Mouse (Mus musculus) cerebellum, adult 2 months (tissue): ENCODE data around the gene Ano9. TPM values are rescaled to one million over a fixed set of nuclear protein-coding genes. Genes with fewer than 3 reads are reported as not detected.

Experiments used
- DNase-seq, 2 experiments: peaks; one replicate each; pipeline ENCODE4 v3.0.0; 2021
- H3K27ac ChIP-seq: fragments of 200-500 bp; 2 replicates; pipeline ENCODE4 v1.5.1; 2012; ENCODE audit warnings: low read length, control low read depth, inconsistent platforms; ENCODE audit not compliant: insufficient read depth
- H3K27me3 ChIP-seq: fragments of 200-500 bp; 2 replicates; pipeline ENCODE4 v1.6.1; 2012; ENCODE audit warnings: inconsistent platforms, mild to moderate bottlenecking, low read length, moderate library complexity; ENCODE audit not compliant: control insufficient read depth, insufficient read depth
- H3K4me1 ChIP-seq: fragments of 200-500 bp; 2 replicates; pipeline ENCODE4 v1.6.1; 2011; ENCODE audit warnings: low read length; ENCODE audit not compliant: control insufficient read depth, insufficient read depth
- H3K4me3 ChIP-seq: fragments of 200-500 bp; replicated peaks from 2 replicates; pipeline ENCODE3; 2011; ENCODE audit warnings: mild to moderate bottlenecking, low read depth, low read length, control low read depth; ENCODE audit not compliant: insufficient read depth
- CTCF ChIP-seq: fragments of 200-500 bp; IDR thresholded peaks from 2 replicates; pipeline ENCODE4 v1.5.1; 2011; ENCODE audit warnings: low read depth, mild to moderate bottlenecking, control low read depth, low read length, moderate library complexity, borderline replicate concordance; ENCODE audit not compliant: insufficient read depth
- POLR2A ChIP-seq: fragments of 200-500 bp; IDR thresholded peaks from 2 replicates; pipeline ENCODE4 v1.6.1; 2011; ENCODE audit warnings: low read length, control low read depth, borderline replicate concordance; ENCODE audit not compliant: insufficient read depth
- WGBS: fragments of 180-500 bp; shearing (Covaris S2); methylation state at CpG from one replicate; pipeline ENCODE4 v1.1.7; 2018; 5-methylcytosine and 5-hydroxymethylcytosine counted together
- polyA plus RNA-seq: library from polyadenylated mRNA; depleted of rRNA; stranded (reverse); fragments of >200 nt; gene quantifications from 2 replicates; pipeline ENCODE4 v1.2.3, GENCODE M21; 2012; rRNA removed

Gene Ano9
- polyA plus RNA-seq, result 0.08 TPM in 1 of 2 replicates, not detected in the other

- WGBS, result 11% methylated on average over 9 of the region's 9 CpGs
- DNase-seq, result no peak
- no peak for TF ChIP-seq CTCF
- TF ChIP-seq POLR2A, result no peak
- Histone ChIP-seq H3K27me3 (no peaks in the 10 kb centered on the region), H3K27ac (no peak within 1 kb of the TSS), H3K4me1 (no peaks in the 10 kb centered on the region), H3K4me3 (no peak within 1 kb of the TSS)
Observed at GRCm38 (mm10) chr7:141117636-141118035, at the start of gene Ano9. Gene Ano9 (minus strand): TSS chr7:141117806.

GRCm38 (mm10) chr7:141164850-141165249 lies 47.2 kb upstream of the Ano9 start:
- DNase-seq, result peak in 1 of 2 experiments; percentile 43
- Histone ChIP-seq H3K4me3 (no peak overlapping the region), H3K27me3 (no peaks in the 10 kb centered on the region), H3K4me1 (peaks cover 9% of the 10 kb centered on the region; the same call in 1 of the 2 replicates), H3K27ac (no peak overlapping the region)
- TF ChIP-seq POLR2A, result no peak
- TF ChIP-seq CTCF, result no peak
- 77% methylated on average over 6 of the region's 6 CpGs for WGBS

DNA sequence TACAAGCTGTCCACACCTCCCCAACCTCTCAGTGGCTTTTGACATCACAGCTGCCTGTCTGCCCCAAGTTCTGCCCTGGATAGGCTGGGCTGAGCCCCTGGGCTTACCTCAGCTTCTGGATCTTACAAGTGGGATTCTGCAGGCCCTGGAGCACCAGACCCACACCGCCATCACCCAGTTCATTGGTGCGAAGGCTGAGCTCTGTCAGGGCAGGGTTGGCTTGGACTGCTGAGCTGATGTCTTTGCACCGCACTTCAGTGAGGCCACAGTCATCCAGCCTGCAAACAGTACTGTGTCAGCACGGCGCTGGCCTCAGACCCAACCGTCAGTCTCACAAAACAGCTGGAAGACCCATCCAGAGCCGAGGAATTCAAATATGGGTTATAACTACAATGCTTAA lies 46.8 kb upstream of the Ano9 start:
- TF ChIP-seq POLR2A, result no peak
- TF ChIP-seq CTCF, result no peak
- Histone ChIP-seq H3K4me3 (no peak overlapping the region), H3K27me3 (no peaks in the 10 kb centered on the region), H3K27ac (no peak overlapping the region), H3K4me1 (peaks cover 9% of the 10 kb centered on the region; the same call in 1 of the 2 replicates)
- no peak for DNase-seq
- WGBS, result 93% methylated on average over 7 of the region's 7 CpGs

DNA sequence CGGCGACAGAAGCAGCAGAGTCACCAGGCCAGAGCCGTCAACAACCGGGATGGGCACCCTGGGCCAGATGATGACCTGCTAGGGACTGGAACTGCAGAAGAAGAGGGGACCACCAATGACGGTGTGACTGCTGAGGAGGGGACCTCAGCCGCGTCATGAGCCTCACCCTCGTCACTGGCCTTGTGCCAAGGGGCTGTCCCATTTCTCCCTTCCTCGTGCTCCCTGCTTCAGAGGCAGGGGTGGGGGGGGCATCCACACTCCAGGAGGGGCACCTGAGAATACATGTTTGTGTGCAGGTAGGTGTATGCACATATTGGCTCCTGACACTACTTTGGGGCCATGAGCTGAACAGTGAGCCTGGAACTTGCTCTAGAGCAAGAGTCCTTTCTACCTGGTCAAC lies 37.8 kb upstream of the Ano9 start:
- TF ChIP-seq POLR2A, result no peak
- TF ChIP-seq CTCF, result no peak
- Histone ChIP-seq H3K27me3 (no peaks in the 10 kb centered on the region), H3K4me1 (no peaks in the 10 kb centered on the region), H3K27ac (no peak overlapping the region), H3K4me3 (no peak overlapping the region)
- DNase-seq, result no peak
- WGBS, result 55% methylated on average over 9 of the region's 9 CpGs

- Histone ChIP-seq H3K4me3 (no peak overlapping the region), H3K4me1 (peaks cover 27% of the 10 kb centered on the region), H3K27ac (no peak overlapping the region), H3K27me3 (no peaks in the 10 kb centered on the region)
- TF ChIP-seq CTCF (no peak), POLR2A (no peak)
- no peak for DNase-seq
- WGBS, result 86% methylated on average over 4 of the region's 4 CpGs
Observed at GRCm38 (mm10) chr7:141148639-141149038, 31.0 kb upstream of the Ano9 start.

GRCm38 (mm10) chr7:141147044-141147443 lies 29.4 kb upstream of the Ano9 start:
- TF ChIP-seq POLR2A (no peak), CTCF (no peak)
- DNase-seq, result peak; percentile 60 to 66
- peaks cover 27% of the 10 kb centered on the region for H3K4me1 ChIP-seq
- H3K27ac ChIP-seq, result no peak overlapping the region
- H3K4me3 ChIP-seq, result no peak overlapping the region
- 55% methylated on average over 6 of the region's 6 CpGs for WGBS
- H3K27me3 ChIP-seq, result no peaks in the 10 kb centered on the region

DNA sequence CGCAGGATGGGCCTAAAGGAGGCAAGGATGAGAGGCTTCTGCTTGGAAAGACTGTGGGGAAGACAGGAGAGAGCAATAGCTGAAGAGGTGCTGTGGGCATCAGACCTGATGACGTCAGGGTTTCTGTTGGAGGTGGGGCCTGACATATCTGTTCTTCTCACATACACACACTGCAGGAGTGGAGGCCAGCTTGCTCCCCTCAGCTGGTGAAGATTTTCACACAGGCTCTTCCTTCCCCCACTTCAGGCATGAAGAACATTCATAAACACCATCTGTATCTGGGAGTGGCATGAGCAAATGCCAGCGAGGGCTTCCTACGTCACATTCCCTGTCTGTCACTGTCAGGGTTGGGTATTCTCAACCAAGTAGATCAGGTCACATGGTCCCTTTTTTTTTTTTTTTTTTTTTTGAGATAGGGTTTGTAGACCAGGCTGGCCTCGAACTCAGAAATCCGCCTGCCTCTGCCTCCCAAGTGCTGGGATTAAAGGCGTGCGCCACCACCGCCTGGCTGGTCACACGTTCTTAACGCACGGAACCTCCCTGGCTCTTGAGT lies 28.5 kb upstream of the Ano9 start:
- peak; percentile 41 to 46 for DNase-seq
- Histone ChIP-seq H3K4me3 (no peak overlapping the region), H3K4me1 (peaks cover 27% of the 10 kb centered on the region), H3K27me3 (no peaks in the 10 kb centered on the region), H3K27ac (peak overlapping the region; percentile 97)
- WGBS, result 84% methylated on average over 12 of the region's 12 CpGs
- no peak for TF ChIP-seq POLR2A
- TF ChIP-seq CTCF, result no peak

DNA sequence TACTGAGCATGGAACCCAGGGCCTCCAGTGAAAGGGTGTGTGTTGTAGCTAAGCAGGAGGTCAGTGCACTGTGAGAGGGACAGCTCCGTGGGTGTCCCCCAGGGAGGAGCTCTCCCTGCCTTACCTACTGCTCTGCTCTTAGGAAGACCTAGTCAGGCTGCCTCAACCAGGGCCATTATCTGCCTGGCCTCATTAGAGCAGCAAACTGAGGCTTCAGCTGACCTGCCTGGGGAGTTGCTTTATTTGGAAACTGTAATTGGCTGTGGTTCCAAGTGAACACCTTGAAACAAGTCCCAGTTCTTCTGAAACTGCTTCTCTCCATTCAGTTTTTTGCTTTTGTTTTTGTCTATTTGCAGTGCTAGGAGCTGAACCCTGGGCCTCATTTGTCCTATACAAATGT lies 27.8 kb upstream of the Ano9 start:
- TF ChIP-seq POLR2A, result no peak
- no peak for TF ChIP-seq CTCF
- peak overlapping the region; percentile 97 for H3K27ac ChIP-seq
- peaks cover 27% of the 10 kb centered on the region for H3K4me1 ChIP-seq
- WGBS, result 3% methylated on average over 1 of the region's 1 CpGs
- DNase-seq, result peak; percentile 59 to 77
- H3K27me3 ChIP-seq, result no peaks in the 10 kb centered on the region
- H3K4me3 ChIP-seq, result no peak overlapping the region

DNA sequence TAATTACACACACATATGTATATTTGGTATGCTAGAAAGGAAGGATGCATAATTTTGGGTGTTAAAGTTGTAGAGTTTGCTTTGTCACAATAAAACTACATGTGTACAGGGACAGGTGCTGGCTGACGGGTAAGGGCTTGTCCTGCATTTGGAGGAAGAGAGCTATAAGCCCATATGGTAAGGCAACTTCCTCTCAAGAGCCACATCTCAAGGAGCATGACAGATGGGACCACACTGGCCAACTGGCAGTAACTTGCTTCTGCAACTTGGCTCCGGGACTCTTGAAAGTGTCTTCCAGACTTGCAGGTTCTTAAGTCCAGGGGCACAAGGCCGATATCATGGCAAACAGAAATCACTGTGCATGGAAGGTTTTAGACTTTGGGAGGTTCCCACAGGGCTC lies 27.0 kb upstream of the Ano9 start:
- DNase-seq, result peak; percentile 37 to 49
- WGBS, result 22% methylated on average over 3 of the region's 3 CpGs
- H3K4me3 ChIP-seq, result no peak overlapping the region
- H3K27me3 ChIP-seq, result no peaks in the 10 kb centered on the region
- TF ChIP-seq CTCF (no peak), POLR2A (no peak)
- H3K27ac ChIP-seq, result peak overlapping the region; percentile 59; the same call in 1 of the 2 replicates
- H3K4me1 ChIP-seq, result peaks cover 27% of the 10 kb centered on the region
